ENCODE assay signal across 27 mouse cellular contexts in genomic region chr3:96701003-96701402, GRCm38 (mm10). TPM values are rescaled to one million over a fixed set of nuclear protein-coding genes. Genes with fewer than 3 reads are reported as not detected.
"Had no signal": no experiment of that assay in that cellular context is flagged by ENCODE, and none has a peak within 500 bp of the region (broad histone marks: within the 10 kb centered on the region; RNA-seq: fewer than 3 reads in every experiment).

No protein-coding gene starts in this region.

- H3K9ac ChIP-seq: limb, embryonic 12.5 days; limb, embryonic 13.5 days; limb, embryonic 15.5 days; liver, embryonic 12.5 days; liver, embryonic 13.5 days; liver, embryonic 14.5 days; liver, embryonic 15.5 days; liver, postnatal 0 days; lung, embryonic 14.5 days; lung, embryonic 15.5 days; midbrain, embryonic 12.5 days; midbrain, embryonic 13.5 days; midbrain, embryonic 15.5 days; neural tube, embryonic 12.5 days had no signal

- H3K27ac ChIP-seq: limb, embryonic 10.5 days; limb, embryonic 12.5 days; limb, embryonic 13.5 days; limb, embryonic 15.5 days; liver, embryonic 12.5 days; liver, embryonic 13.5 days; liver, embryonic 14.5 days; liver, embryonic 15.5 days; lung, embryonic 15.5 days; macrophage; midbrain, embryonic 10.5 days; midbrain, embryonic 12.5 days; midbrain, embryonic 13.5 days; midbrain, embryonic 15.5 days; neural tube, embryonic 12.5 days had no signal

- H3K4me3 ChIP-seq: limb, embryonic 10.5 days; limb, embryonic 12.5 days; limb, embryonic 13.5 days; limb, embryonic 15.5 days; liver, embryonic 12.5 days; liver, embryonic 13.5 days; liver, embryonic 15.5 days; lung, embryonic 15.5 days; megakaryocyte, embryonic 14.5 days; midbrain, embryonic 10.5 days; midbrain, embryonic 12.5 days; midbrain, embryonic 13.5 days; midbrain, embryonic 15.5 days; myocyte; neural tube, embryonic 12.5 days had no signal

- H3K9me3 ChIP-seq: limb, embryonic 10.5 days; limb, embryonic 12.5 days; limb, embryonic 13.5 days; limb, embryonic 15.5 days; liver, embryonic 12.5 days; liver, embryonic 13.5 days; liver, embryonic 15.5 days; lung, embryonic 15.5 days; megakaryocyte, embryonic 14.5 days; midbrain, embryonic 10.5 days; midbrain, embryonic 12.5 days; midbrain, embryonic 13.5 days; midbrain, embryonic 15.5 days; neural tube, embryonic 12.5 days had no signal

- DNase-seq: left cerebral cortex, postnatal 4 days; lung, adult 18-20 months; lung, adult 2 months; lung, postnatal 4 days had no signal

- H3K27me3 ChIP-seq: limb, embryonic 12.5 days; limb, embryonic 13.5 days; limb, embryonic 15.5 days; liver, embryonic 13.5 days; liver, embryonic 15.5 days; lung, embryonic 15.5 days; megakaryocyte, embryonic 14.5 days; midbrain, embryonic 12.5 days; midbrain, embryonic 13.5 days; midbrain, embryonic 15.5 days; neural tube, embryonic 12.5 days had no signal

RNA-seq across cellular contexts. Expression of gene Nudt17, which starts 7.4 kb away (rescaled TPM):
- total RNA-seq: megakaryocyte-erythroid progenitor cell, adult 5-6 weeks had no signal

RNA-seq across cellular contexts. Expression of gene Ankrd35, which starts 31.1 kb away (rescaled TPM):
- total RNA-seq: liver, adult 2 months; megakaryocyte progenitor cell, adult 5-6 weeks; megakaryocyte, adult 5-6 weeks; megakaryocyte-erythroid progenitor cell, adult 5-6 weeks had no signal
